Mouse (Mus musculus): ENCODE measurements around the gene Cryga. TPM values are rescaled to one million over a fixed set of nuclear protein-coding genes. Genes with fewer than 3 reads are reported as not detected.
"Not testable (repeated sequence)": the region's sequence is repeated elsewhere in the genome, so short reads cannot be mapped to it uniquely, and the experiment has no call there.

The Cryga gene
- total RNA-seq, 2 experiments from 2014 or later, result not detected

GRCm38 (mm10) chr1:65073589-65073988 lies 29.6 kb downstream of the Cryga start, which contains the start of gene Crygc:
TSS of gene Crygc (minus strand) at chr1:65073689.
- TF ChIP-seq CTCF (IDR thresholded peaks at IDR 0.05), result no peak
- intact Hi-C loops (cut with DNase I), result no loop called here
- H3K27ac ChIP-seq, result no peak within 1 kb of the TSS
- no peak within 1 kb of the TSS for H3K4me3 ChIP-seq
- DNase-seq, result no peak

GRCm38 (mm10) chr1:65067842-65068241 lies 35.3 kb downstream of the Cryga start:
- Histone ChIP-seq H3K4me3 (no peak overlapping the region), H3K27ac (no peak overlapping the region)
- TF ChIP-seq CTCF (IDR thresholded peaks at IDR 0.05), result no peak
- intact Hi-C loops (cut with DNase I), result no loop called here
- no peak for DNase-seq

DNA sequence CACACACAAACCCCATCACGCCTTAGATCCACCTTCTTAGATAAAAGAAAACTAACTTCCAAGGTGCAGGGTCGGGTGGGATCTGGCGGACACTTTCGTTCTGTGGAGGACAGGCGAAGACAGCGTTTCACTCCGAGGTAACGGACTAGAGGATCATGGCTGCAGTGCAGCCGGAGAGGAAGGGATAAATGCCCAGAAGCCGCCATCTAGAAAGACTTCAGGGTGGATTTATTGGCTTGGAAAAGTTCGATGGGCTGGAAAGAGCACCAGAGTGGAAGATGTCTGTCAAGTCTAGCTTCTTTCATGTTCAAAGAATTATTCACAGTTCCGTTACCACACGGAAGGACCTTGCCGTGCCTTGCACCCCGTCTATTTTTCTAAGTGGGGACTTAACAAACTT lies 39.0 kb downstream of the Cryga start:
- Histone ChIP-seq H3K4me3 (peak overlapping the region; percentile 23), H3K27ac (peak overlapping the region; percentile 58)
- no peak for TF ChIP-seq CTCF (IDR thresholded peaks at IDR 0.05)
- no peak for DNase-seq
- intact Hi-C loops (cut with DNase I), result no loop called here

DNA sequence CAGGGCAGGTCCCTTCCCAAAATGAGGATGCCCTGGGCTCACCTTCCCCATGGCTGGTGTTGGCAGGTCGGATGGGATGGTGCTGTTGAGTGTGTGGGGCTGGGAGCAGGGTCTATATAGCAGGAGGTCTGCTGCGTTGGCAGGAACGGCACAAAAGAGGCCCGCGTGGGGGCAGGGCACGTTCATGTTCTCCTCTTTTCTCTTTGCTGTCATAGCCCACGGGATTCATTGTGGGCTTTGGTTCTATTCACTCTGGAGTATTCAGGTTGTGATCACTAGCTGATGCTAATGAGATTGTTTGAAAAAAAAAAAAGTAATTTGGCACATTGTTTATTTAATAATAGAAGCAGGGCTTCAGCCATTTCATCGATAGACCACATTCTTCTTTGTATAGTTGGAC lies 39.8 kb downstream of the Cryga start, which contains the start of gene Crygd:
Gene Crygd (minus strand): TSS at position 101 of the 400 bp plus-strand sequence.
- Histone ChIP-seq H3K4me3 (peak within 1 kb of the TSS; percentile 23), H3K27ac (peak within 1 kb of the TSS; percentile 58)
- TF ChIP-seq CTCF (IDR thresholded peaks at IDR 0.05), result no peak
- intact Hi-C loops (cut with DNase I), result no loop called here
- no peak for DNase-seq

- no peak for TF ChIP-seq CTCF (IDR thresholded peaks at IDR 0.05)
- Histone ChIP-seq H3K27ac (no peak overlapping the region), H3K4me3 (no peak overlapping the region)
- intact Hi-C loops (cut with DNase I), result no loop called here
- DNase-seq, result no peak
Observed at GRCm38 (mm10) chr1:65052140-65052539, 51.0 kb downstream of the Cryga start.

DNA sequence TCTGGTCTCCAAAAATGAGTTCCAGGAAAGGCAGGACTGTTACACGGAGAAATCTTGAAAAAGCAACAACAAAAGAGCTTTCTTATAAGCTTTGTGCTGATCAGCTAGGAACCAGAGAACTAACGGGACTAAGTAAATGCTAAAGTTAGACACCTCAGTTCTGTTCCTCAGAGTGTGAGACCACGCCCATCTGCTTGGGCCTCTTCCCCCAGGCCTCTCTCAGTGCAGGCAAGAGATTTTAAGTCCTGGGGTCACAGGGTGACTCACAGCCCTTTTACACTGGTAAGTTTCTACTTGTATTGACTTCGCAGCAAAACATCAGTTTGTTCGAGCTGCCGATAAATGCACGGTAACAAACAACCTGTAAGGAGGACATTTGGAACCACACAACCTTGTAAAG lies 51.5 kb downstream of the Cryga start:
- no peak overlapping the region for H3K27ac ChIP-seq
- TF ChIP-seq CTCF (IDR thresholded peaks at IDR 0.05), result no peak
- intact Hi-C loops (cut with DNase I), result no loop called here
- no peak overlapping the region for H3K4me3 ChIP-seq
- no peak for DNase-seq

DNA sequence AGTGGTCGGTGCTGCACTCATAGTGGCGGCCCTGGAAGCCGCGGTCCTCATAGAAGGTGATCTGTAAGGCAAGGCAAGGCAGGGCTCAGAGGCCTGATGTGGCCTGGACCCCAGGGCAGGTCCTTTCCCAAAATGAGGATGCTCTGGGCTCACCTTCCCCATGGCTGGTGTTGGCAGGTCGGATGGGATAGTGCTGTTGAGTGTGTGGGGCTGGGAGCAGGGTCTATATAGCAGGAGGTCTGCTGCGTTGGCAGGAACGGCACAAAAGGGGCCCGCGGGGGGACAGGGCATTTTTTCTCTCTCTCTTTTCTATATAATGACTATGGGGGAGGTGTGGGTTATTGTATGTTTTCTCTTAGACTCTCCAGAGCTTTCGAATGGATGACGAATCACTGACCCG lies 52.2 kb downstream of the Cryga start, which contains the start of gene Cryge:
Gene Cryge (minus strand): TSS at position 198 of the 400 bp plus-strand sequence.
- intact Hi-C loops (cut with DNase I); H3K4me3 ChIP-seq; DNase-seq; H3K27ac ChIP-seq: not testable (repeated sequence)

Other genes with a start within 250 kb of the Cryga start
- 1 to 10 TPM; 6.6 to 7.9 TPM for gene Plekhm3, start 146.5 kb downstream of the Cryga start, total RNA-seq (2021)
- gene Akr1cl, start 70.6 kb downstream of the Cryga start, total RNA-seq (2021), result not detected
- not detected for gene Cryge, start 52.2 kb downstream of the Cryga start, total RNA-seq (2021)
- gene Crygd, start 39.9 kb downstream of the Cryga start, total RNA-seq (2021), result not detected
- not detected for gene Crygc, start 29.7 kb downstream of the Cryga start, total RNA-seq (2021)
- not detected for gene Crygb, start 21.1 kb downstream of the Cryga start, total RNA-seq (2021)
- gene Gm28845, start 16.2 kb upstream of the Cryga start, total RNA-seq (2021), result not detected
- not detected for gene D630023F18Rik, start 19.8 kb upstream of the Cryga start, total RNA-seq (2021)
- gene Idh1, start 83.1 kb upstream of the Cryga start, total RNA-seq (2021), result 10 to 100 TPM; 22.6 to 24.8 TPM
- gene Pikfyve, start 83.3 kb upstream of the Cryga start, total RNA-seq (2021), result 1 to 10 TPM; 7.8 to 8.6 TPM
- not detected for gene Pth2r, start 178.7 kb upstream of the Cryga start, total RNA-seq (2021)